Mouse (Mus musculus) myocyte (in vitro differentiated cells): ENCODE data around the gene Arx.

ENCODE experiments used
- E2F4 ChIP-seq: IDR thresholded peaks from one replicate; pipeline ENCODE4 v1.6.1; 2011; ENCODE audit warnings: mild to moderate bottlenecking, control low read depth, moderate library complexity; ENCODE audit not compliant: insufficient read depth
- MAX ChIP-seq: IDR thresholded peaks from one replicate; pipeline ENCODE4 v1.6.1; 2011; ENCODE audit warnings: low read depth, mild to moderate bottlenecking, control low read depth
- MYOG ChIP-seq, 3 experiments: IDR thresholded peaks; one replicate each; pipeline ENCODE4 v1.6.1; 2011; ENCODE audit warnings: control low read depth in 2 of 3, low read depth in 2 of 3, mild to moderate bottlenecking in 2 of 3; ENCODE audit not compliant: insufficient read length in 2 of 3, control insufficient read depth in 1 of 3, insufficient read depth in 1 of 3
- POLR2A ChIP-seq: IDR thresholded peaks from one replicate; pipeline ENCODE4 v1.6.1; 2011; ENCODE audit warnings: low read depth, mild to moderate bottlenecking, control low read depth, moderate library complexity; ENCODE audit not compliant: insufficient read length
- USF1 ChIP-seq: IDR thresholded peaks from one replicate; pipeline ENCODE4 v1.6.1; 2011; ENCODE audit warnings: low read depth, mild to moderate bottlenecking, control low read depth, moderate library complexity

DNA sequence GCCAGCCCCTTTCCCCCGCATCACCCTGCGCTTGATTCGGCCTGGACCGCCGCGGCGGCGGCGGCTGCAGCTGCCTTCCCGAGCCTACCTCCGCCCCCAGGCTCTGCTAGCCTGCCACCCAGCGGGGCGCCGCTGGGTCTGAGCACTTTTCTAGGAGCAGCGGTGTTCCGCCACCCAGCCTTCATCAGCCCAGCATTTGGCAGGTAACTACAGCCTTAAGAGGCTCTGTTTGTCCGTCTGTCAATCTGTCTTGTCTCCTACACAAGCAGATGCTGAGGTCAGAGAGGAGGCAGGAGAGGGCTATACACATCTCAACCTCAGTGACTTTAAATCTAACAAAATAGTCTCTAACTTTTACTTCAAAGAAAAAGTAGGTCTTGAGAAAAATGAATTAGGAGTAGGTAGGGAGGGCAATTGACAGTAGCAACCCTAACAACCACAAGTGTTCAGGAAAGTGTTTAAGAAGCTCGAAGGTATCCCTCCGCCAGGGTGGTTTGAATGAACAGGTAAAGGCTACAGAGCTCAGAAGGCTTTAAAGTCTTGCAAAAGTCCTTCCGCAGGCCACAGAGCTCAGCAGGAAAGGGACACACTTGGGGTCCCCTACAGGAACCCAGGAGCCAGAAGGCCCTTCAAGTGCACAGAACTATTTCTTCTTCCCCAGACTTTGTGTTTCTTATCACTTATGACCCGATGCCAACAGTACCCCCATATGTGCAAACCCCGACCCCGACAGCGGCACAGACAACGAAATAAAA, 8.7 kb downstream of the Arx start:
- TF ChIP-seq POLR2A = no peak
- no peak for TF ChIP-seq MAX
- no peak for TF ChIP-seq MYOG (IDR thresholded peaks at IDR 0.05; ENCODE audit: control insufficient read depth in 1 of 3, insufficient read depth in 1 of 3, insufficient read length in 2 of 3, low read depth in 2 of 3)
- TF ChIP-seq USF1 = no peak
- TF ChIP-seq E2F4 = no peak
